Mouse (Mus musculus): ENCODE measurements around the gene Wdr91.

DNA sequence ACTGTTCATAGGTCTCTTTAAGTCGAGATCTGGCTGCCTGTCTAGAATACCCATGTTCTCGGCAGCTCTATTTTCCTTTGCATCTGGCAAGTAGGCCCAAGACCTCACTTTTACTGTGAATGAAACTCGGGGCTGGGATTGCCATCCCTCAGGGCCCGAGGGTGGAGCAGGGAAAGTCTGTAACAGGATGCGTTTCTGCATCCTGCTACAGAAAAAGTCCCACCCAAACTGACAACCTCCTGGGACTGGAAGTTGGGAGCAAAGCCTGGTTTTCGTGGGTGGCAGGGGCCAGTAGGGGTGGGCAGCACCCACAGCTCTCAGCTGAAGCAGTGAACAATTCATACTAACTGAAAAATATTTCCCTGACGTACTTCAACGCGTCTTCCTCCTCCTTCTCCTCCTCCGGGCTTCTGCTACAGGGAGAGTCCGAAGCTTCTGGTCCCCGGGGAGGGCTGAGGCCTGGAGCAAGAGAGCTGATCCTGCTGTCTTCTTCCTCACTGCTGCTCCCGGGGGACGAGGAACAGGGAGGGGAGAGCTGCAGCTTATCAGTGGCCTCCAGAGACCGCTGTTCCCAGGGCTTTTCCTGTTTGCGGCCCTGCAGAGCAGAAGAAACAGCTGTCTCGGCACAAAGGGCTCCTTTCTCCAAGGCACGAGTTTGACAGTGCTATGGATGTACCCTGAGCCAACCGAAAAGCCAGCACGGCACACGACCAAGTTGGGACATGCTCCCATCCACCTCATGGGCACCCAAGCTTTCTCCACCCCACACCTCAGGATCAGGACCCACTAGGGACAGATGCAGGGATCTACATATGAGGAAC is 36.4 kb downstream of the Wdr91 start:
- TF ChIP-seq CTCF (IDR thresholded peaks at IDR 0.05; ENCODE audit: low read depth, low read length) = no peak
- no peak for TF ChIP-seq POLR2A (IDR thresholded peaks at IDR 0.05; ENCODE audit: borderline replicate concordance, low read depth, low read length)

All from bone marrow macrophage, adult 2 months (primary cell).